Mouse (Mus musculus): ENCODE measurements at regions not wholly inside any gene's neighbourhood (a gene's known extent, or its start where the extent isn't known, plus 50 kb on each side); places are given as distances from the start of the nearest gene placed in this dataset.

GRCm38 (mm10) chr2:178989291-178989690, 452.9 kb upstream of the Cdh4 start:
- TF ChIP-seq CTCF (IDR thresholded peaks at IDR 0.05; ENCODE audit: low read depth, low read length) (no peak), POLR2AphosphoS5 (IDR thresholded peaks at IDR 0.05; ENCODE audit: insufficient replicate concordance, low read depth, low read length) (no peak), TAL1 (conservative IDR thresholded peaks at IDR 0.05; ENCODE audit: low read depth, low read length) (no peak)
